25 mouse cellular contexts compared by ENCODE assay signal in the genomic region with DNA sequence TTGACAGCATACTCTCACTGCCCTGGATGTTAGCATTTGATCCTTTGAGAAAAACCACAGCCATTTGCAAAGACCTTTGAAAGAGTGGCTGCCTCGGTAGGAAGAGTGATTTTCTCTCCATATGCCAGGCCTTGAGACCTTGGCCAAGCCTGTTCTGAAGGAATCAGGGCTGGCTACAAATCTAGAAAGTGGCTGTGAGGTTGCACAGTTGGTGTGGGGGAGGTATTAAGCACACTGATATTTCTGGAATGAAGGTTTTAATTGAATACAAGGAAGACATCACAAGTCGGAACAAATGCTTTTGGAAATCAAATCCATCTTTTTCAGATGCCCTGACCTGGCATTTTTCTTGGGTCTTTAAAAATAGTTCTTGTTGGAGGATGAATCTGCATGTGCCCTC.
"Had no signal": no experiment of that assay in that cellular context is flagged by ENCODE, and none has a peak within 500 bp of the region (broad histone marks: within the 10 kb centered on the region; RNA-seq: fewer than 3 reads in every experiment).

No protein-coding gene starts in this region.

- H3K4me3 ChIP-seq: heart, embryonic 10.5 days; heart, embryonic 12.5 days; hindbrain, embryonic 13.5 days; hindbrain, embryonic 15.5 days; kidney, embryonic 15.5 days; limb, embryonic 13.5 days; limb, embryonic 15.5 days; liver, embryonic 12.5 days had no signal

- H3K27ac ChIP-seq: heart, embryonic 10.5 days; hindbrain, embryonic 13.5 days; hindbrain, embryonic 15.5 days; hindbrain, postnatal 0 days; kidney, embryonic 15.5 days; kidney, postnatal 0 days; limb, embryonic 13.5 days; limb, embryonic 15.5 days; liver, embryonic 12.5 days; liver, embryonic 14.5 days had no signal

- DNase-seq: forebrain, postnatal 0 days; gastrocnemius, postnatal 14 days; gastrocnemius, postnatal 36 days; heart, adult 18-20 months; heart, postnatal 10 days; heart, postnatal 36 days; kidney, adult 11 months; kidney, adult 2 months; kidney, adult 9 months; kidney, postnatal 14 days; kidney, postnatal 36 days; layer of hippocampus, postnatal 36 days; left cerebral cortex, postnatal 4 days had no signal

- ATAC-seq: forebrain, postnatal 0 days; hindbrain, postnatal 0 days; intestine, embryonic 16.5 days; liver, embryonic 12.5 days had no signal
